Mouse (Mus musculus) cerebellum, adult 9-10 months (tissue): ENCODE data around the gene Tmem14a.
A peak's percentile ranks its signal among the peaks of the same experiment; 100 is the strongest.
"Not testable (repeated sequence)": the region's sequence is repeated elsewhere in the genome, so short reads cannot be mapped to it uniquely, and the experiment has no call there.

Experiments
- DNase-seq: peaks from one replicate; pipeline ENCODE4 v3.0.0; 2022

Tmem14a gene

GRCm38 (mm10) chr1:21253303-21253650 is 34.9 kb downstream of the Tmem14a start:
- DNase-seq, result no peak

- DNase-seq, result no peak
Measured at GRCm38 (mm10) chr1:21253856-21254255, 35.5 kb downstream of the Tmem14a start.

- DNase-seq, result no peak
Measured at GRCm38 (mm10) chr1:21255625-21256345, 37.4 kb downstream of the Tmem14a start.

GRCm38 (mm10) chr1:21256391-21256790 is 38.0 kb downstream of the Tmem14a start:
- no peak for DNase-seq

- no peak for DNase-seq
Measured at GRCm38 (mm10) chr1:21256871-21257270, 38.5 kb downstream of the Tmem14a start.

DNA sequence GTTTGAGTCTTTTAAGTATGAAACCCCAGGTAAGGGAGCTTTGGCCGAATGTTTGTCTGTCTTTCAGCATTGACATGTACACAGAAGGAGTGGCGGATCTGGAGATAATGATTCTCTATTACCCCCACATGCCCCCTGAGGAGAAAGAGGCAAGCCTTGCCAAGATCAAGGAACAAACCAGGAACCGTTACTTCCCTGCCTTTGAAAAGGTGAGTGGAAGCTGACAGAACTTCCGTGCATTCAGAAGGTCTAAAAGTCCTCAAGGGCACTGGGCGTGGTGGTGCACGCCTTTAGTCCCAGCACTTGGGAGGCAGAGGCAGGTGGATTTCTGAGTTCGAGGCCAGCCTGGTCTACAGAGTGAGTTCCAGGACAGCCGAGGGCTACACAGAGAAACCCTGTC is 41.6 kb downstream of the Tmem14a start:
- DNase-seq, result not testable (repeated sequence)

DNA sequence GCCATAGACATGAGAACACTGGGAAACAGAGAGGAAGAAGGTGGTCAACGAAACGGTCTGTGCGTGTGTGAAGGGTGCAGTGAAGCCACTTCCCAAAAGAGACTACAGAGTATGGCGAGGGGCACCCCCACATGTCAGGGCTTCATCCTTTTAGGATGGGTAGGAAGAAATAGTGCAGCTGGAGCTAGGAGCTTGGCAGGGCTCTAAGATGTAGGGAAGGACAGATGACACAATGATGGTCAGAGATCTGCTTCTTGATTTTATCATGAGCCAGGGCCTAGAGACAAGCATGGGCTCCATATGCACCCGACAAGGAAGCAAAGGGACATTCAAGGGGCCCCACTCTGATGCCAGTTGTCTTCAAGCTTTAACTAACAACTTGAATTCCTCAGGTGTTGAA is 44.0 kb downstream of the Tmem14a start:
- no peak for DNase-seq

DNA sequence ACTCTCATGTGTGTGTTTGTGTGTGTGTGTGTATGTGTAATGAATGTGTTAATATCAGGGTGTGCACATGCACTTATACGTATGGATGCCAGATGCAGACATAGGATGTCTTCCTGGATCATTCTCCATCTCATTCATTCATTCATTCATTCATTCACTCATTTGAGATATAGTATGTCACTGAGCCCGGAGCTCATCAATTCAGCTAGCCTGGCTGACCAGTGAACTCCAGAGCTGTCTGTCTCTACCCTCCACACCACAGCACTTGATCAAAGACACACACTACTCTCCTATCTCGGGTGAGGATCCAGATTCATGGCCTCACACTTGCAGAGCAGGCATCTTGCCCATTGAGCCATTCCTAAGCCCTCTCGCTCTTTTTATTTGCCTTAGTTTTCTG is 45.6 kb downstream of the Tmem14a start:
- no peak for DNase-seq

- DNase-seq, result no peak
Measured at GRCm38 (mm10) chr1:21264747-21265146, 46.4 kb downstream of the Tmem14a start.

DNA sequence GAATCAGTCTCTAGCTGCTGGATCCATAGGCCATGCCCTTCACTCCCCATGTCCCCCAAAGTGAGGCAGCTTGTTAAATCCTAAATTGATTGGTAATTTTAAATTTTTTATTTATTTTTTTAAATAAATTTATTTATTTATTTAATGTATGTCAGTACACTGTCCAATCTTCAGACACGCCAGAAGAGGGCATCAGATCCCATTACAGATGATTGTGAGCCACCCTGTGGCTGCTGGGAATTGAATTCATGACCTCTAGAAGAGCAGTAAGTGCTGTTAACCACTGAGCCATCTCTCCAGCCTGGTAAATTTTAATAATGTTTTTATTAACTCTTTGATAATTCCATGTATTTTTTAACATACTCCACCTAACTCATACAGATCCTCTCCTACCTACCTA is 48.4 kb downstream of the Tmem14a start:
- DNase-seq, result no peak

GRCm38 (mm10) chr1:21267466-21267865 is 49.1 kb downstream of the Tmem14a start:
- DNase-seq, result not testable (repeated sequence)

DNA sequence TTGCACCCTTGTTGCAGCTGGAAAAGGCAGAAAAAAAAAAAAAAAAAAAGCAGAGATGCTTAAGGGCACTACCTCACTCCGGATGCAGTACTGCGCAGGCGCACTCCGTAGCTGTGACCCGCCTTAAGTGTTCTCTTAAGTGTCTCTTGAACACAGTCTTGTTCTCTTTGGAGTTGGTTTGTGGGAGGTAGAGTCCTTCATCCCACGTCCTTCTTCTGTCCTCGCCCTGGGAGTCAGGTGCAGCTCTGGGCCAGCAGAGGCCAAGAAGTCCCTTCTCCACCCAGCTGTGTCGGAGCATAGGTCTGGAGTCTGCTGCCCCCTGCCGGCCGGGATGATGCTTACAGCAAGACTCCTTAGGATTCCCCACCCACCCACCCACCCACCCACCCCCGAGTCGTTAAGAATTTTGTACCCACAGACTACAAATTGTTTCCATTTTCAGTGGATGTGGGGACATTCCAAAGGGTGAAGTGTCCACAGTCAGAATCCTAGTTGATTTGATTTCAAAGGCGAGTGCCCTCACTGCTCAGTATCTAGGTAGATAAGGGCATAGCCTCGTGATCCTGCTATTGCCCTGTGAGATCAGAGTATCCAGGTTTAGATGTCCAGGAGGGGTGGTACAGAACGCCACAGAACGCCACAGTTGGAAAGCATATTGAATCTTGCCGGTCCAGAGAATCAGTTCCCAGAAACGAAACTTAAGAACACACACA is 53.1 kb downstream of the Tmem14a start:
- peak; percentile 31 for DNase-seq

GRCm38 (mm10) chr1:21272056-21272431 is 53.7 kb downstream of the Tmem14a start:
- no peak for DNase-seq

DNA sequence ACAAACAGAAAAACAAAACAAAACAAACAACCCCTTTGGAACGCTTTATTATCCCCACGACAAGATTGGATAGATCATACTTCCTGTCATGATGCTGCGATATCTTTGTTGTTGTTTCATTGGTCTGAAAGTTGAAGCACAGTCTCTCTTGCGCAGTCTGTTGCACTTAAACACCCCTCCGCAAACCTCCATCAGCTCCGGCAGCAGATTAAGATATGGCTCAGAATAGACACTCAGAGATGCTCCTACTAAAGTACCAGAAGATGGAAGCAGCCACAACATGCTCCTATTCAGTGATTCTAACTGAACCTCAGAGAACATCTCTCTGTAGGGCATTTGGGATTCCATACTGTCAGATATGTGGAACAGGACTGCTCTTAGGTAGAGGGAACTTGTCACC is 54.7 kb downstream of the Tmem14a start:
- no peak for DNase-seq

GRCm38 (mm10) chr1:21274437-21275040 is 56.2 kb downstream of the Tmem14a start:
- no peak for DNase-seq

GRCm38 (mm10) chr1:21275366-21275765 is 57.0 kb downstream of the Tmem14a start:
- DNase-seq, result not testable (repeated sequence)

GRCm38 (mm10) chr1:21276158-21276557 is 57.8 kb downstream of the Tmem14a start:
- DNase-seq, result not testable (repeated sequence)
